Mouse (Mus musculus) limb, embryonic 10.5 days (tissue): ENCODE measurements around the gene Tmie. TPM values are rescaled to one million over a fixed set of nuclear protein-coding genes. Genes with fewer than 3 reads are reported as not detected.

Experiments
- DNase-seq: peaks from one replicate; pipeline ENCODE4 v3.0.0-alpha.2; 2017; ENCODE audit warnings: low spot score
- H3K27ac ChIP-seq: fragments of 300-500 bp; sonication (generic); 2 replicates; pipeline ENCODE4 v1.5.1; 2016; ENCODE audit warnings: mild to moderate bottlenecking
- H3K27me3 ChIP-seq: fragments of 300-500 bp; sonication (generic); 2 replicates; pipeline ENCODE4 v1.6.1; 2016; ENCODE audit warnings: low read depth, mild to moderate bottlenecking; ENCODE audit not compliant: poor library complexity, severe bottlenecking
- H3K36me3 ChIP-seq: fragments of 300-500 bp; sonication (generic); 2 replicates; pipeline ENCODE4 v1.6.1; 2016; ENCODE audit warnings: mild to moderate bottlenecking, moderate library complexity
- H3K4me1 ChIP-seq: fragments of 300-500 bp; sonication (generic); 2 replicates; pipeline ENCODE4 v1.6.1; 2016
- H3K4me3 ChIP-seq: fragments of 300-500 bp; sonication (generic); 2 replicates; pipeline ENCODE4 v1.5.1; 2016; ENCODE audit warnings: mild to moderate bottlenecking, moderate library complexity
- H3K9me3 ChIP-seq: fragments of 300-500 bp; sonication (generic); replicated peaks from 2 replicates; pipeline ENCODE4 v1.6.1; 2016; ENCODE audit warnings: mild to moderate bottlenecking
- WGBS: fragments of 180-500 bp; shearing (Covaris S2); methylation state at CpG from one replicate; pipeline ENCODE4 v1.1.7; 2016; 5-methylcytosine and 5-hydroxymethylcytosine counted together
- polyA plus RNA-seq: library from polyadenylated mRNA; unstranded; fragments of >200 nt; fragmentation: Nextera tagmentation; extraction: Ambion mirVana; gene quantifications from 2 replicates; pipeline ENCODE4 v1.2.1, GENCODE M21; 2016

The Tmie gene
- 0.09 TPM in 1 of 2 replicates, not detected in the other for polyA plus RNA-seq

DNA sequence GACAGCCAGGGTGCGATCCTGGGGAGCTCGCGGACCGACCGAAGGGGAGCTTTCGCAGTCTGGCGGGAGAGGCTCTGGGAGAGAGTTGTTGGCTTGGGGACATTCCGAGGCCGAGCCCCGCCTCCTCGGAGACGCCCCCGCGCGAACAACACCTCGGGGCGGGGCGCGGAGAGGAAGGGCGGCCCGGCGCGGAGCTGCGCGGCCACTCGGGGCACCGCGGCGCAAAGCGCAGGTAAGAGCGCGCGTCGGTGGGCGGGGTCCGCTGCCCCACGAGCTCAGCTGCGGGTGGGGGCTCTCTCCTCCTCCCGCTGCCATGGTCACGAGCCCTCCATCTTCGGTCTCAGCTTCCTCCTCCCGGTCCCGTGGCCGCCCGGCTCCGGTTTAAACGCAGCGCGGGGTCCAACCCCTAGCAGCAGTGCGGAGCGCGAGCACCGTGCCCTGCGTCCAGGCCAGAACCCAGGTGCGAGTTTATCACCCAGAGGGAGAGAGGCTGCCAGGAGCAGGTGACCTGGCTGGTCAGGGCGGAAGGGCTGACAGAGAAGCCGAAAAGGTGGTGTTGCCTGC lies at the start of gene Tmie:
Gene Tmie (minus strand): TSS at position 116 of the 564 bp plus-strand sequence.
- peaks cover 24% of the 10 kb centered on the region for H3K4me1 ChIP-seq
- peak within 1 kb of the TSS; percentile 61 for H3K4me3 ChIP-seq
- peaks cover 72% of the 10 kb centered on the region for H3K27me3 ChIP-seq
- under 1% methylated on average over 55 of the region's 57 CpGs for WGBS
- H3K27ac ChIP-seq, result peak within 1 kb of the TSS; percentile 69
- peak; percentile 70 for DNase-seq
- H3K9me3 ChIP-seq, result no peaks in the 10 kb centered on the region
- H3K36me3 ChIP-seq, result no peaks in the 10 kb centered on the region

DNA sequence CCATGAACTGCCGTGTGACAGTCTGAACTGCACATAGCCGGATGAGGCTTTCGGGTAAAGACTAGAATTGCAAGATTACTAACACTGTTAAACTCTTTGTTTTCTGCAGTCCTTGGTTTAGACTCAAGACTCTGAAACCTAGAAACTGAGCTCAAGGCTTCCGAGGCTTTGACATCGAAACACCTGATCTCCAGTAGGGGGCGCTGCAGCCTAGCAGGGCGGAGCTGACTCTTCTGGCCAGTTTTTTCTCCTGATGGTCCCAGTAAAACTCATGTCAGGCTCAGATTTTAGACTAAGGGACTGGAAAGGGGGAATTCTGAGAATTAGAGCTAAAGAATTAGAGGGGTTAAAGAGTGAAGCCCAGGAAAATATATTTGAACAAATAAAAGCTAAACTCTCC lies 42.8 kb upstream of the Tmie start:
- Histone ChIP-seq H3K9me3 (no peaks in the 10 kb centered on the region), H3K36me3 (no peaks in the 10 kb centered on the region), H3K27me3 (no peaks in the 10 kb centered on the region), H3K27ac (no peak overlapping the region), H3K4me3 (no peak overlapping the region), H3K4me1 (no peaks in the 10 kb centered on the region)
- peak; percentile 86 for DNase-seq
- WGBS, result 18% methylated on average over 7 of the region's 7 CpGs

DNA sequence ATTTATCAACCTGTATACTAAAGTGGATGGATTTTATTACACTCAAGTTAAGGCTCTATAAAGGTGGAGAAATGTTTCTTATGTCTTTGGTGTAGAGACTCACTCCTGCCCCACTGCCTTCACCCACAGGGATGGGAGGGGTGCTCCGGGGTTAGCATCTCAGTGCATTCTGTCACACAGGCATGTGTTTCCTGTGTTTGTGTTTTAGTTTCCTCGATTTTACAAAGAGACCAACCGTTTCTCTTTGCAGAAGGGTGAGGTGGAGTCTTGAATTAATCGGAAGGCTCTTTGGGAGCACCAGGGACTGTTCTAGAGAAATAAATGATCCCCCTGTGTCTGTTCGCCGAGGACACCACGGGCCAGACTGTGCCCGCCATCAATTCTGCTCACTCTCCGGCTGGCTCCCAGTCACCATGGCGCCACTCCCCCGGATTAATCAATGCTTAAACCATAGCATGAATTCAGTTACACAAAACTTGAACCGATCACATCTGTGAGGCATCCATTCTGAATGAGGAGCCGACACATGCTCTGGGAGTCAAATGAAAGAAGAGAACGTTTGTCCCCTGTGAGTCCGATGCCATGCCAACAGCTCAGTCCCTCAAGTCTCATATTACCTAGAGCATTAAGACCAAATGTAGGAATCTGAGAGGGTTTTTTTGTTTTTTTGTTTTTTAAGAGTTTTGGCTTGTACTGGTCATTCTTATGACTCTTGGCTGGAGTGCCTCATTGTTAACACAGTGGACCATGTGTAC lies 40.9 kb upstream of the Tmie start:
- 79% methylated on average over 15 of the region's 15 CpGs for WGBS
- no peak for DNase-seq
- H3K27ac ChIP-seq, result no peak overlapping the region
- no peaks in the 10 kb centered on the region for H3K27me3 ChIP-seq
- H3K4me1 ChIP-seq, result no peaks in the 10 kb centered on the region
- H3K4me3 ChIP-seq, result no peak overlapping the region
- no peaks in the 10 kb centered on the region for H3K36me3 ChIP-seq
- no peaks in the 10 kb centered on the region for H3K9me3 ChIP-seq

DNA sequence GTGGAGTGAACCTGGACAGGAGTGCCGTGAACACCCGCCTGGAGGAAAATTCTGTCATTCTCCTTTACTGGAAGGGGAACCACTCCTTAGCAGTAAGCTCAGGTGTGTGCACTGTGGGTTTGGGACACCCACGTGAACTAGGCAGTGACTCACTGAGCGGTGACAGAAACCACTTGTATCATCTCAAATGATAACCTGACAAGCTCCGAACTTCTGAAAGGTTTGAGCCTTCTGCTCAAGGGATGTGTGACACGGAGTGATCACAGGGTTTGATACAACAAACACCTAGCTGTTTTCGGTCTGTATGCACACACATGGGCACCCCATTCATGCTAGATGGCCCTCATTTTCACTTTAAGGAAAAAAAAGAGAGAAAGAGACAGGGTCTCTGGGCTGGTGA lies 36.9 kb upstream of the Tmie start, which contains the start of gene Fam240a:
Gene Fam240a (minus strand): TSS at position 76 of the 400 bp plus-strand sequence.
- 90% methylated on average over 7 of the region's 7 CpGs for WGBS
- Histone ChIP-seq H3K4me3 (no peak within 1 kb of the TSS), H3K4me1 (peaks cover 5% of the 10 kb centered on the region; the same call in 1 of the 2 replicates), H3K9me3 (no peaks in the 10 kb centered on the region), H3K27me3 (no peaks in the 10 kb centered on the region), H3K36me3 (no peaks in the 10 kb centered on the region), H3K27ac (no peak within 1 kb of the TSS)
- no peak for DNase-seq

DNA sequence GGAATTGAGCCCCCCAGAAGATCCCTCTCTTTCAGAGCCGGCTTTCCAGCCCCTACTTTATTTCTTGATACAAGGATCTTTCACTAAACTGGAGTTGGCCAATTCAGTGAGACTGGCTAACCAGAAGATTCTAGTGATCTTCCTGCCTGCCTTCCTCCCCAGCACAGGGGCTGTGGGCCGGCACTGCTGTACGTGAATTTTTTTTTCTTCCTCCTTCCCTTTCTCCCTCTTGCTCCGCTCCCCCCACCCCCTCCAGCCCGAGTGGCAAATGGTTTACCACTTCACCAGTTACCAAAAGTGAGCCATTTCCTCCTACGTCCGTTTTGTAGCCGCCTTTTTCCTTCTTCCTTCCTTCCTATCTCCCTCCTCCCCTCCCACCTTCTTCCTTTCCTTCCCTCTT lies 35.6 kb upstream of the Tmie start:
- Histone ChIP-seq H3K27me3 (no peaks in the 10 kb centered on the region), H3K27ac (no peak overlapping the region), H3K9me3 (no peaks in the 10 kb centered on the region), H3K4me3 (no peak overlapping the region), H3K4me1 (peaks cover 5% of the 10 kb centered on the region; the same call in 1 of the 2 replicates), H3K36me3 (no peaks in the 10 kb centered on the region)
- 65% methylated on average over 8 of the region's 8 CpGs for WGBS
- no peak for DNase-seq

DNA sequence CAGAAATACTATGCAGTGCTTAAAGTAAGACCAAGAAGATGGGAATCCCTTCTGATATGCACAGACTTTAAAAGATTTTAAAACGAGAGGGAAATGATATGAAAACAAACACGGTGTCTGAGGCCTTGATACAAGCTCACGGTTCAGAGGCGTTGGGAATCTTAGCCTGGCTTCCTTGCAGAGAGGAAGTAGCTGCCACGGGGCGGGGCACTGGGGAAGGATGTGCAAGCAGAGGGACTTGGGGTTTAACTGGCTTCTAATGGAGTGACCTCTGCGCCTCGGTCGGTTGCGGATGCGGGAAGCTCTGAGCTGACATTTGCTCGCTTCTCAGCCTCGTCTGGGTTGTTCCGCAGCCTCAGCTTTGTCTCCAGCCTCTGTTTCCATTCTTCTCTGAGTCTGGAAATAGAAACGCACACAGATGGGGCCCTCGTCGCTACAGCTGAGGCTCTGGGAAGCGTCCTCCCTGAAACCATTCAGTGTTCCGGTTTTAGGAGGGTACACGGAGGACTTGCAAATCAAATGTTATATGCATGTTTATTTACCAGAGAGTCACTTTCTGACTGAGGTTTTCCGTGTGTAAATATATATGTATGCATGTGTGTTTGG lies 34.8 kb upstream of the Tmie start:
- no peak overlapping the region for H3K4me3 ChIP-seq

DNA sequence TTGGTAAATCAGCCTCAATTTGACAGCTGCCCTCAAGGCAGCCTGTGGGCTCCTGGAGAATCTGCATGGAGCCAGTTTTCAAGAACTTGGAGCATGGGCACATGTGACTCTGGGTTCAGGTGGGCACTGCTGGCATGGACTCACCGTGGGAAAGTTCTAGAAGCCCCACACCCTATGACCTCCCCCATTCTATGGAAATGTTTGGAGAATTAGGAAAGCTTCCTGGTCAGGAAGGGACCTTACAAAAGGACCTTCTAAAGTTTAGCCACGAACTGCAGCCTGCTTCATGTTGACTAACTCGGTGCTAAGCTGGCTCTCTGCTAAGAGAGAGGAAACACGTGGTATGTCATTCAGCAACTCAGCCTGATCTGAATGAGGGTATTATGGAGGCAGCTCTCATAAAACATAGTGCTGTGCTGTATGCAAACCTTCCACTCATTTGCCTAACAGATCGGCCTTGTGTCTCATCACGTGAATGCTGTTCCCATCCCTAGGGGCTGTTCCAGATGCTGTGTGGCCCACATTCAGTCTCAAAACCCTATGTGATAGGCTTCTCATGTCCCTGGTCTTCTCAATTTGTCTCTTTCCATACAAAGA lies 29.6 kb upstream of the Tmie start:
- no peak overlapping the region for H3K4me3 ChIP-seq
- H3K9me3 ChIP-seq, result 0 out of 2 replicates have a peak, but pooled peaks cover 2% of the 10 kb centered on the region
- no peaks in the 10 kb centered on the region for H3K27me3 ChIP-seq
- peaks cover 5% of the 10 kb centered on the region; the same call in 1 of the 2 replicates for H3K4me1 ChIP-seq
- H3K36me3 ChIP-seq, result no peaks in the 10 kb centered on the region
- no peak for DNase-seq
- 81% methylated on average over 6 of the region's 6 CpGs for WGBS
- H3K27ac ChIP-seq, result no peak overlapping the region

More for the DNA sequence above, 34.8 kb upstream of the Tmie start:
- Histone ChIP-seq H3K4me1 (peaks cover 5% of the 10 kb centered on the region; the same call in 1 of the 2 replicates), H3K27ac (no peak overlapping the region), H3K27me3 (no peaks in the 10 kb centered on the region), H3K9me3 (no peaks in the 10 kb centered on the region), H3K36me3 (no peaks in the 10 kb centered on the region)
- no peak for DNase-seq
- 63% methylated on average over 21 of the region's 21 CpGs for WGBS

DNA sequence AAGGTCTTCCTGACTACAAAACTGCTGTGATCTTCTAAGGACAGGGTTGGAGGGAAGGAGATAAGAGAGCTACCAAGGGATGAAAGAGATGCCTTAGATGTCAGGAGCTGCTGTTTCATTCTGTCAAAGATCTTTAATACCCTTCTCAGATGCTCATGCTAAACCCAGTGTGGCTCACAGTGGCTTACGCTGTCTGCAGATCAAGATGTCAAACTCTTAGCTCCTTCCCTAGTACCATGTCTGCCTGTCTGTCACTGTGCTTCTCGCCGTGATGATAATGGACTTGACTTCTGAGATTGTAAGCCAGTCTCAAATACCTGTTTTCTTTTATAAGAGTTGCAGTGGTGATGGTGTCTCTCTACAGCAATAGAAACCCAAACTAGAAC lies 28.7 kb upstream of the Tmie start:
- H3K27me3 ChIP-seq, result no peaks in the 10 kb centered on the region
- H3K36me3 ChIP-seq, result no peaks in the 10 kb centered on the region
- 0 out of 2 replicates have a peak, but pooled peaks cover 2% of the 10 kb centered on the region for H3K9me3 ChIP-seq
- peaks cover 5% of the 10 kb centered on the region; the same call in 1 of the 2 replicates for H3K4me1 ChIP-seq
- no peak overlapping the region for H3K27ac ChIP-seq
- H3K4me3 ChIP-seq, result no peak overlapping the region
- WGBS, result 97% methylated on average over 3 of the region's 3 CpGs
- DNase-seq, result no peak

DNA sequence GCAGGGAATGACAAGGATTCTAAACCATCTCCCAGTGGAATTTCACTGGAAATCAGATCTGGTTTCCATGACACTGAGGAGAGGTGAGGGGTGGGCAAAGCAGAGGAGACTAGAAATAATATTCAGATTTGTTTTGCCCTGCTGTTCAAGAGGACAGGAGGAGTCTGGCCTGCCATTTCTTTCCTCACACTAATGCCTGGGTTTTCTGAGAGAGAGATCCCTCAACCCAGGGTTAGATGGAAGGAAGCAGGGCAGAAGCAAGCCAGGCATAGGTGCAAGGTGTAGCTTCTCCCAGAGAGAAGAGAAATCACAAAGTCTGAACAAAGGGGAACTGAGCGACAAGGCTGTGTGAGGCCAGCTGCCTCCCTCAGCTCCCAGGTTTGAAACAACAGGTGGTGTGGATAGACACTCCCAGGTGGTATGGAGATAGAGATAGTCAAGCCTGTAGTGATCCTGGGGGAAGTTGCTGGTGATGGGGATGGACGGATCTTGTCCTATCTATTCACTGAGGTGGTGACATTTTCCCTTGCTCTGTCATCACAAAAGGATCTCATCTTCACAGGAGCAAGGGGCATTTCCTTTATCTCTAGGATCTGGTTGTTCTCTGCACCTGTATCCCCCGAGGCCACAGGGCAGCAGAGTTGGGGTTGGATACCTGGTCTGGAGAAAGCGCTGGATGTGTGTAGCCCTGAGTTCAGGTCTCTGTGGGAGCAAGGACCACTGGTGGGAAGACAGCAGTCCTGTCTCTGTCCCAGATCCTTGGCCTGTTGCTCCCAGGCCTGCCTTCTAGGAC lies 28.1 kb upstream of the Tmie start:
- no peaks in the 10 kb centered on the region for H3K36me3 ChIP-seq
- no peak overlapping the region for H3K4me3 ChIP-seq
- H3K4me1 ChIP-seq, result peaks cover 5% of the 10 kb centered on the region; the same call in 1 of the 2 replicates
- WGBS, result 87% methylated on average over 4 of the region's 4 CpGs
- no peak overlapping the region for H3K27ac ChIP-seq
- 0 out of 2 replicates have a peak, but pooled peaks cover 2% of the 10 kb centered on the region for H3K9me3 ChIP-seq
- H3K27me3 ChIP-seq, result no peaks in the 10 kb centered on the region
- DNase-seq, result no peak

DNA sequence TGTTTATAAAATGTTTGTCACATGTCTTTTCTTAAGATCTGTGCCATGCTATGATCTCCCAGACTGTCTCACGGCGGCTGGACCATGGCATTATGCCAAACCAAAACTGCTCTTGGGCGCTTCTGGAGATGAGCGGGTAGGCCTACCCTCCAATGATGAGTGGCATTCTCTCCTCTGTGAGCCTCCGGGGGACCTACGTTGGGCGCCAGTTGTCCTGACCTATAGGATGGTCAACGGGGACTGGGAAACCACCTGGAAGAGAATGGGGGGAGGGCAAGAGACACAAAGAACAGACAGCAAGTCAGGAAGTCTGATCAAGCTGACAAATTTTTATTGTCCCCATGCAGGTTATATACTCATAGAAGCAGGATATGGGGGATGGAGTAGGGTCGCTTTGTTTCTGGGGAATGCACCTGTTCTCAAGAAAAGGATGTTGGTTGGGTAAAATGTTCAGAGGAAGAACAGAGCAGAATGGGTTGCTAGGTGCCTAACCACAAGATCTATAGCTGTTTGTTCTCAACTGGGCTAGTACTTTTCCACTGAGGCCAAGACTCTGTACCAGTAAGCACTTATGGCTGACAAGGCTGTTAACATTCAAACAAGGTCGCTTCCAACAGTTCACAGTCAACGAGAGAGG lies 27.4 kb upstream of the Tmie start:
- Histone ChIP-seq H3K4me1 (peaks cover 4% of the 10 kb centered on the region; the same call in 1 of the 2 replicates), H3K4me3 (no peak overlapping the region), H3K36me3 (no peaks in the 10 kb centered on the region), H3K27ac (no peak overlapping the region), H3K27me3 (no peaks in the 10 kb centered on the region), H3K9me3 (0 out of 2 replicates have a peak, but pooled peaks cover 2% of the 10 kb centered on the region)
- DNase-seq, result no peak
- WGBS, result 93% methylated on average over 11 of the region's 11 CpGs

DNA sequence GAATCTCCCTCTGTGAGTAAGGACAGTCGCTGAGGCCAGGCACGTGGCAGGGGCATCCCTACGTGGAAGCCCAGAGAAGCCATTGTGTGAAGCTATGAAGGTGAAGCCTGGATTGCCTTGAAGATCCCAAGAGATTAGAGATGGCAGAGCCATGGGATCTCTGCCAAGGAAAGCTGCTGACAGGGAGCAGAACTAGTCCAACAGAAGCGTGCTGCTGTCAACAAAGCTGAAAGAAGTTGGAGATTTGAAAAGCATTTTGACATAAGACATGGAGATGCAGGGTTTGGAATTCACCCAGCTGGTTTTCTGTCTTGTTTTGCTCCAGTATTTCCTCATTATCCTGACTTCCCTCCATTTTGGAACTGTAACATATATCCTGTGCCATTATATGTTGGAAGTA lies 22.4 kb upstream of the Tmie start:
- Histone ChIP-seq H3K36me3 (no peaks in the 10 kb centered on the region), H3K27ac (no peak overlapping the region), H3K4me1 (no peaks in the 10 kb centered on the region), H3K27me3 (peaks cover 9% of the 10 kb centered on the region), H3K4me3 (no peak overlapping the region), H3K9me3 (0 out of 2 replicates have a peak, but pooled peaks cover 2% of the 10 kb centered on the region)
- WGBS, result 90% methylated on average over 4 of the region's 4 CpGs
- DNase-seq, result no peak

DNA sequence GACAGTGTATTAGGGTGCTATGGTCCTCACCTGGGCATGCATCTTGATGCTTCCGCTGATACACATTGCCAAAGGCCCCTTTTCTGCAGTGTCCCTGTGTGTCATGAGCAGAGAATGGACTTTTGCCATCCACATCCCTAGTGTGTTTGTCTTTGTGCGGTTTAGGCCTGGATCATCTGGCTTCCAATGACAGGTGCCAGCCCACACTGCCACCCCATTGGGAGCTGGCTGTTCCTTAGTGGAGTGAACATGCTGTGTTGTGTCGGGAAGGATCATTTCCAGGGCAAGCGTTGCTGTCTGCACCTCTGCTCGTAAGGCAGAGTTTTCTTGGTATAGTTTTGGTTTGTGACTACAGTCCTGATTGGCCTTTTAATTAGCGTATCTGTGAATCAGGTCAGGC lies 21.3 kb upstream of the Tmie start:
- Histone ChIP-seq H3K4me1 (peaks cover 7% of the 10 kb centered on the region), H3K27me3 (peaks cover 9% of the 10 kb centered on the region), H3K36me3 (no peaks in the 10 kb centered on the region), H3K9me3 (no peaks in the 10 kb centered on the region), H3K27ac (no peak overlapping the region), H3K4me3 (no peak overlapping the region)
- WGBS, result 89% methylated on average over 6 of the region's 6 CpGs
- DNase-seq, result no peak
